Mouse (Mus musculus): ENCODE results near the gene Akain1. TPM values are rescaled to one million over a fixed set of nuclear protein-coding genes. Genes with fewer than 3 reads are reported as not detected.

The Akain1 gene
- total and polyA plus RNA-seq, 3 experiments: 0.12 TPM; not detected in 2

GRCm38 (mm10) chr17:69416163-69416562 is 23.0 kb upstream of the Akain1 start:
- H3K4me3 ChIP-seq: peak overlapping the region; percentile 90
- TF ChIP-seq EP300 (IDR thresholded peaks at IDR 0.05; ENCODE audit: insufficient read depth, low read depth, low read length) (no peak), POLR2A (IDR thresholded peaks at IDR 0.05; ENCODE audit: insufficient read depth, low read depth, low read length) (no peak), CTCF (IDR thresholded peaks at IDR 0.05) (no peak)
- 0 out of 2 replicates have a peak, but pooled peaks cover 2% of the 10 kb centered on the region for H3K36me3 ChIP-seq (ENCODE audit: control insufficient read depth, insufficient read depth, low read length)
- no peaks in the 10 kb centered on the region for H3K79me2 ChIP-seq (replicated peaks; ENCODE audit: control insufficient read depth, insufficient read depth, low read length)
- H3K27ac ChIP-seq: no peak overlapping the region; the same call in 1 of the 2 replicates
- no peaks in the 10 kb centered on the region for H3K4me1 ChIP-seq (ENCODE audit: control insufficient read depth, insufficient read depth, low read length)
- intact Hi-C loops (cut with DNase I): loop anchor here (2.0 kb wide), 1 partner anchor 19 kb away; no protein-coding TSS in a partner anchor
- DNase-seq: no peak
- no peaks in the 10 kb centered on the region for H3K27me3 ChIP-seq (ENCODE audit: control insufficient read depth, insufficient read depth, low read length)
- H3K9ac ChIP-seq (ENCODE audit: low read depth, low read length): no peak overlapping the region

GRCm38 (mm10) chr17:69416920-69417661 is 22.0 kb upstream of the Akain1 start:
- H3K36me3 ChIP-seq (ENCODE audit: control insufficient read depth, insufficient read depth, low read length): 0 out of 2 replicates have a peak, but pooled peaks cover 2% of the 10 kb centered on the region
- H3K27ac ChIP-seq: peak overlapping the region; percentile 100
- H3K4me1 ChIP-seq (ENCODE audit: control insufficient read depth, insufficient read depth, low read length): 0 out of 2 replicates have a peak, but pooled peaks cover 2% of the 10 kb centered on the region
- peak; percentile 97 to 99 for DNase-seq
- peak overlapping the region; percentile 90 for H3K4me3 ChIP-seq
- intact Hi-C loops (cut with DNase I): loop anchor here (1.0 to 2.0 kb wide), 2 partner anchors 20 to 34 kb away; partner anchors contain the start of gene Zbtb14
- H3K79me2 ChIP-seq (replicated peaks; ENCODE audit: control insufficient read depth, insufficient read depth, low read length): no peaks in the 10 kb centered on the region
- H3K27me3 ChIP-seq (ENCODE audit: control insufficient read depth, insufficient read depth, low read length): no peaks in the 10 kb centered on the region
- WGBS: under 1% methylated on average over 56 of the region's 56 CpGs
- TF ChIP-seq POLR2A (IDR thresholded peaks at IDR 0.05; ENCODE audit: insufficient read depth, low read depth, low read length) (peak; percentile 74), CTCF (IDR thresholded peaks at IDR 0.05) (no peak), EP300 (IDR thresholded peaks at IDR 0.05; ENCODE audit: insufficient read depth, low read depth, low read length) (no peak)
- H3K9ac ChIP-seq (ENCODE audit: low read depth, low read length): peak overlapping the region; percentile 89

- H3K9ac ChIP-seq (ENCODE audit: low read depth, low read length): peak overlapping the region; percentile 89
- no peaks in the 10 kb centered on the region for H3K79me2 ChIP-seq (replicated peaks; ENCODE audit: control insufficient read depth, insufficient read depth, low read length)
- 0 out of 2 replicates have a peak, but pooled peaks cover 2% of the 10 kb centered on the region for H3K36me3 ChIP-seq (ENCODE audit: control insufficient read depth, insufficient read depth, low read length)
- TF ChIP-seq EP300 (IDR thresholded peaks at IDR 0.05; ENCODE audit: insufficient read depth, low read depth, low read length) (0 out of 2 replicates have a peak, but pooled peaks have one; percentile 12), CTCF (IDR thresholded peaks at IDR 0.05) (no peak)
- H3K27ac ChIP-seq: peak overlapping the region; percentile 100
- 0 out of 2 replicates have a peak, but pooled peaks cover 2% of the 10 kb centered on the region for H3K4me1 ChIP-seq (ENCODE audit: control insufficient read depth, insufficient read depth, low read length)
- intact Hi-C loops (cut with DNase I): loop anchor here (1.0 to 2.0 kb wide), 2 partner anchors 21 to 35 kb away; partner anchors contain the start of gene Zbtb14
- WGBS: 3% methylated on average over 26 of the region's 26 CpGs
- H3K27me3 ChIP-seq (ENCODE audit: control insufficient read depth, insufficient read depth, low read length): no peaks in the 10 kb centered on the region
- no peak for DNase-seq
- peak overlapping the region; percentile 90 for H3K4me3 ChIP-seq
These were observed 21.3 kb upstream of the Akain1 start for GRCm38 (mm10) chr17:69417724-69418373.

GRCm38 (mm10) chr17:69421592-69421991 is 17.5 kb upstream of the Akain1 start:
- no peak overlapping the region for H3K9ac ChIP-seq (ENCODE audit: low read depth, low read length)
- H3K79me2 ChIP-seq (replicated peaks; ENCODE audit: control insufficient read depth, insufficient read depth, low read length): no peaks in the 10 kb centered on the region
- no peaks in the 10 kb centered on the region for H3K27me3 ChIP-seq (ENCODE audit: control insufficient read depth, insufficient read depth, low read length)
- H3K36me3 ChIP-seq (ENCODE audit: control insufficient read depth, insufficient read depth, low read length): no peaks in the 10 kb centered on the region
- H3K27ac ChIP-seq: no peak overlapping the region
- WGBS: 17% methylated on average over 1 of the region's 1 CpGs
- H3K4me1 ChIP-seq (ENCODE audit: control insufficient read depth, insufficient read depth, low read length): 0 out of 2 replicates have a peak, but pooled peaks cover 2% of the 10 kb centered on the region
- intact Hi-C loops (cut with DNase I): no loop called here
- no peak for TF ChIP-seq EP300 (IDR thresholded peaks at IDR 0.05; ENCODE audit: insufficient read depth, low read depth, low read length)
- TF ChIP-seq POLR2A (IDR thresholded peaks at IDR 0.05; ENCODE audit: insufficient read depth, low read depth, low read length): no peak
- no peak for TF ChIP-seq CTCF (IDR thresholded peaks at IDR 0.05)
- no peak for DNase-seq
- H3K4me3 ChIP-seq: no peak overlapping the region

GRCm38 (mm10) chr17:69437836-69438235 is 1.3 kb upstream of the Akain1 start:
- intact Hi-C loops (cut with DNase I): no loop called here
- 67% methylated on average over 5 of the region's 5 CpGs for WGBS

More at GRCm38 (mm10) chr17:69437836-69438235, 1.3 kb upstream of the Akain1 start:
- Histone ChIP-seq H3K4me3 (no peak overlapping the region), H3K27me3 (ENCODE audit: control insufficient read depth, insufficient read depth, low read length) (peaks cover 1% of the 10 kb centered on the region), H3K9ac (ENCODE audit: low read depth, low read length) (no peak overlapping the region), H3K4me1 (ENCODE audit: control insufficient read depth, insufficient read depth, low read length) (no peaks in the 10 kb centered on the region), H3K27ac (no peak overlapping the region), H3K79me2 (replicated peaks; ENCODE audit: control insufficient read depth, insufficient read depth, low read length) (no peaks in the 10 kb centered on the region; the same call in 1 of the 2 replicates), H3K36me3 (ENCODE audit: control insufficient read depth, insufficient read depth, low read length) (no peaks in the 10 kb centered on the region)
- TF ChIP-seq POLR2A (IDR thresholded peaks at IDR 0.05; ENCODE audit: insufficient read depth, low read depth, low read length): no peak
- TF ChIP-seq EP300 (IDR thresholded peaks at IDR 0.05; ENCODE audit: insufficient read depth, low read depth, low read length): no peak
- TF ChIP-seq CTCF (IDR thresholded peaks at IDR 0.05): no peak
- DNase-seq: no peak
